Mouse (Mus musculus): ENCODE results near the gene Cenpo. TPM values are rescaled to one million over a fixed set of nuclear protein-coding genes. Genes with fewer than 3 reads are reported as not detected.
A peak's percentile ranks its signal among the peaks of the same experiment; 100 is the strongest.

Cenpo gene
- total RNA-seq, 2 experiments from 2014 or later, result 4.9 to 5.1 TPM

DNA sequence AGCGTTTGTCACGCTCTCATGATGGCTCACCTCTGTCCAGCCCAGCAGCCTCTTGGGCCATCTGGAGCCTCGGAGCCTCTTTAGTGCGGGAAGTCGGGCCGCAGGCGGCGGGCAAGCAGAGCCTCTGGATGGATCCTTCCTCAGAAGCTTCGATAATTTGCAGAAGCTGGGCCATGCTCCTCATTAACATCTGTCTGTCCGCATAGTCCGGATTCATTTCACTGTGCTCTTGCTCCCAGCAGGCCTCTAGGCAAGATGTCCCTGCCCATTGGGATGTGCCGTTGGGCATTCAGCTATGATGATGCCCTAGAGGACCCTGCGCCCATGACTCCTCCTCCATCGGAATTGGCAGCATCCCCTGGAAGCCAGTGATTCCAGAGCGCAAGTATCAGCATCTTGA lies 3.4 kb upstream of the Cenpo start:
- Histone ChIP-seq H3K4me3 (no peak overlapping the region), H3K27ac (no peak overlapping the region)
- TF ChIP-seq CTCF (IDR thresholded peaks at IDR 0.05), result no peak
- no peak for DNase-seq (ENCODE audit: extremely low spot score in 1 of 2, low spot score in 2 of 2)
- intact Hi-C loops (cut with DNase I), result loop anchor here (10.0 kb wide), 1 partner anchor 237 kb away; the partner anchor contains the start of gene Ncoa1

DNA sequence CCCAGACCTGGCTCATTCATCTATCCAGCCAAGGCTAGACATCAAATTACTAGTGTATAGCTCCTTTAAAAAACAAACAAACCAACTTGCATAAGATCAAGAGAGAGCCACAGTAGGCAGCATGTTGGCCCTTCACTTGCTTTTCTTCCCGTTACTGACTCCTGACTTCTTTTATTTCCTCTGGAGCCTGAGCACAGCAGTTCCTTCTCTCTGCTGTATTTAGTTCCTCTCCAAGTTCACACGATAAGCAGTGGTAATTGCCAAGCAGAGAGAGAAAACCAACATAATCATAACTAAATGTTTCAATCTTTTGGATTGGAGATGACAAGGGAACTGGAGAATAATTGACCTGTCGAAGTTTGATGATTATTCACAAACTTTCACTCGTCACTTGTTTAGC lies 1.3 kb downstream of the Cenpo start:
- intact Hi-C loops (cut with DNase I), result loop anchor here (5.0 to 10.0 kb wide), 2 partner anchors 242 to 805 kb away; partner anchors contain the start of genes Asxl2 and Ncoa1
- no peak for TF ChIP-seq CTCF (IDR thresholded peaks at IDR 0.05)
- Histone ChIP-seq H3K27ac (no peak overlapping the region), H3K4me3 (no peak overlapping the region)
- DNase-seq (ENCODE audit: extremely low spot score in 1 of 2, low spot score in 2 of 2), result no peak

GRCm38 (mm10) chr12:4230156-4230555 lies 3.9 kb downstream of the Cenpo start:
- intact Hi-C loops (cut with DNase I), result loop anchor here (5.0 to 10.0 kb wide), 2 partner anchors 245 to 803 kb away; partner anchors contain the start of genes Asxl2 and Ncoa1
- no peak overlapping the region for H3K4me3 ChIP-seq
- DNase-seq (ENCODE audit: extremely low spot score in 1 of 2, low spot score in 2 of 2), result no peak
- no peak overlapping the region for H3K27ac ChIP-seq
- no peak for TF ChIP-seq CTCF (IDR thresholded peaks at IDR 0.05)

DNA sequence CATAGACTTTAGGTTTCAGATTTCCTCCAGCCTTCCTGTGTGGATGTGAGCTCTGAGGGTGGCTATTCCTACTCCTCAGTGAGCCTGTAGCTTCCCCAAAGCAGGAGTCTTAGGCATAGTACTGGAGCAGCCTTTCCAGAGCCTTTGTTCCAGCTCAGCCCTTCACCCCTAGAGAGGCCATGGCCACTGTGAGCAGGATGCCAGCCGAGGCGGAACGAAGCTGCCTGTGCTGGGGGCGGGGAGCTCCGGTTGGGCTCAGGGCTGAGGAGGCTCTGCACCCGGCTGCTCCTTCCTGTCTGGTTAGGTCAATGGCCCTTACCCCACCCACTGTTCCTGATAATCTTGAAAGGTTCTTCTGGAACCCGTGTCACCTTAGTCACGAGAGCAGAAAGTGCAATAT lies 21.2 kb downstream of the Cenpo start:
- intact Hi-C loops (cut with DNase I), result no loop called here
- Histone ChIP-seq H3K27ac (no peak overlapping the region), H3K4me3 (no peak overlapping the region)
- no peak for DNase-seq (ENCODE audit: extremely low spot score in 1 of 2, low spot score in 2 of 2)
- TF ChIP-seq CTCF (IDR thresholded peaks at IDR 0.05), result no peak

DNA sequence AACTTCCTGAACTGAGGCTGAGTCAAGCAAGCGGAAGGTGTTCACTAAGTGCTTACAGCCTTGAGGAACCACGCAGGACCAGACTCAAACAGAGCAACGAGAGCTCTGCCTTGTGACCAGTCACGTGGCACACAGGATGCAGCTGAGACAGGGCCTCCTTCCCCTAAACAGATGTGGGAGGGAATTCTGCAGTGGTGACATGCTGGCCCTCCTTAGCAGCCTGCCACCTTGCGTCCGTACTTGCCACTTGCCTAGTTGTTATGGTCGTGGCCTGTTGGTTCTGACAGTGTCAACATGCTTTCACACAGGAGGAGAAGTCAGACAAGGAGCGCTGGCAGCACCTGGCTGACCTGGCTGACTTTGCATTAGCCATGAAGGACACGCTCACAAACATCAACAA lies 22.9 kb downstream of the Cenpo start:
- H3K27ac ChIP-seq, result no peak overlapping the region
- H3K4me3 ChIP-seq, result no peak overlapping the region
- intact Hi-C loops (cut with DNase I), result loop anchor here (2.0 kb wide), 1 partner anchor 104 kb away; no protein-coding TSS in a partner anchor
- no peak for DNase-seq (ENCODE audit: extremely low spot score in 1 of 2, low spot score in 2 of 2)
- TF ChIP-seq CTCF (IDR thresholded peaks at IDR 0.05), result no peak; the same call in 1 of the 2 replicates

GRCm38 (mm10) chr12:4209196-4209595 lies 24.9 kb downstream of the Cenpo start:
- no peak for DNase-seq (ENCODE audit: extremely low spot score in 1 of 2, low spot score in 2 of 2)
- no peak for TF ChIP-seq CTCF (IDR thresholded peaks at IDR 0.05)
- intact Hi-C loops (cut with DNase I), result loop anchor here (5.0 kb wide), 1 partner anchor 282 kb away; no protein-coding TSS in a partner anchor
- H3K4me3 ChIP-seq, result no peak overlapping the region
- H3K27ac ChIP-seq, result no peak overlapping the region

- H3K4me3 ChIP-seq, result no peak overlapping the region
- TF ChIP-seq CTCF (IDR thresholded peaks at IDR 0.05), result peak; percentile 82
- H3K27ac ChIP-seq, result no peak overlapping the region
- intact Hi-C loops (cut with DNase I), result loop anchor here (5.0 kb wide), 1 partner anchor 281 kb away; no protein-coding TSS in a partner anchor
- DNase-seq (ENCODE audit: extremely low spot score in 1 of 2, low spot score in 2 of 2), result peak; percentile 59 to 67
Measured at GRCm38 (mm10) chr12:4208405-4209133, 25.5 kb downstream of the Cenpo start.

GRCm38 (mm10) chr12:4206106-4206505 lies 28.0 kb downstream of the Cenpo start:
- no peak overlapping the region for H3K27ac ChIP-seq
- no peak overlapping the region for H3K4me3 ChIP-seq
- intact Hi-C loops (cut with DNase I), result loop anchor here (5.0 kb wide), 1 partner anchor 279 kb away; no protein-coding TSS in a partner anchor
- no peak for TF ChIP-seq CTCF (IDR thresholded peaks at IDR 0.05)
- peak in 1 of 2 experiments; percentile 9 for DNase-seq (ENCODE audit: extremely low spot score in 1 of 2, low spot score in 2 of 2)

GRCm38 (mm10) chr12:4202206-4202605 lies 31.9 kb downstream of the Cenpo start:
- no peak for TF ChIP-seq CTCF (IDR thresholded peaks at IDR 0.05)
- intact Hi-C loops (cut with DNase I), result no loop called here
- Histone ChIP-seq H3K4me3 (no peak overlapping the region), H3K27ac (no peak overlapping the region)
- no peak for DNase-seq (ENCODE audit: extremely low spot score in 1 of 2, low spot score in 2 of 2)

- Histone ChIP-seq H3K27ac (peak overlapping the region; percentile 16; the same call in 1 of the 2 replicates), H3K4me3 (no peak overlapping the region)
- peak in 1 of 2 experiments; percentile 58 for DNase-seq (ENCODE audit: extremely low spot score in 1 of 2, low spot score in 2 of 2)
- TF ChIP-seq CTCF (IDR thresholded peaks at IDR 0.05), result no peak
- intact Hi-C loops (cut with DNase I), result no loop called here
Measured at GRCm38 (mm10) chr12:4201454-4202200, 32.5 kb downstream of the Cenpo start.

DNA sequence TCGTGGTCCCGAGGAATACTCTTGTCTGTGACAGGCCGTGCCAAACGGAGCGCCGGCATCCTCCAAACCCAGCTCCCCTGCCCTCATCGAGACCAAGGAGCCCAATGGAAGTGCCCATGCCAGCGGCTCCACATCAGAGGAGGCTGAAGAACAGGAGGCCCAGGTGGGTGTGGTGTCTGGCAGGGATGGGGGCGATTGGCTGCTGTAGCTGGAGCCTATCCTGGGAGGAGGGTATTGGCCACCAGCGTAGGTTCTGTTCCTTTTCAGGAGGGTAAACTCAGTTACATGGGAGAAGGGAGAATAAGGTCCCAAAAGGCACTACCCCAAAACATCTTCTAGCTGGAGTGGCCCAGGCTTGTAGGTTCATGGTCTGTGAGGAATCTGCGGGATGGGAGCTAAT lies 34.8 kb downstream of the Cenpo start:
- no peak for TF ChIP-seq CTCF (IDR thresholded peaks at IDR 0.05)
- DNase-seq (ENCODE audit: extremely low spot score in 1 of 2, low spot score in 2 of 2), result no peak

DNA sequence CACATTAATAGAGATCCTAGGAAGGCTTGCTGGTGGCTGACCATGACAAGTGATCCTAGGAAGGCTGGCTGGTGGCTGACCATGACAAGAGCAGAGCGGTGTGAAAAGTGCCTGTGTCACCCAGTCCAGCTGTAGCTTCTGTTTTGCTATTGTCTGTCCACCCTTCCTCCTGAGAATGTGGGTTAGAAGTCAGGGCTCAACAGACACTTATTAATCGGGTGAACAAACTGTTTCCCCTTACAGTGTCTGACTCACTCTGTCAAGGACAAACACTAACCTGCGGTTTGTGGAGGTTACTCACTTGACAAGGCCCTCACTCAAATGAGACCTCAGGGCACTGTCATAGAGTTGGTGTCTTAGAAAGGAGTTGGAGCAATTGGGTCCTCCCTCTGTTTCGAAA lies 35.4 kb downstream of the Cenpo start:
- H3K27ac ChIP-seq, result no peak overlapping the region
- H3K4me3 ChIP-seq, result no peak overlapping the region
- intact Hi-C loops (cut with DNase I), result no loop called here
- no peak for DNase-seq (ENCODE audit: extremely low spot score in 1 of 2, low spot score in 2 of 2)
- TF ChIP-seq CTCF (IDR thresholded peaks at IDR 0.05), result no peak

More for the DNA sequence above, 34.8 kb downstream of the Cenpo start:
- intact Hi-C loops (cut with DNase I), result no loop called here
- H3K27ac ChIP-seq, result no peak overlapping the region
- no peak overlapping the region for H3K4me3 ChIP-seq

All from left cerebral cortex, adult 2 months (tissue).